Mouse (Mus musculus) stomach, postnatal 0 days (tissue): ENCODE results near the gene Gjc1.

ENCODE experiments used
- CTCF ChIP-seq: IDR thresholded peaks from 2 replicates; pipeline ENCODE4 v1.5.1; 2016; ENCODE audit warnings: antibody characterized with exemption, low read depth, mild to moderate bottlenecking, moderate library complexity
- EP300 ChIP-seq: optimal IDR thresholded peaks from 2 replicates; pipeline ENCODE3; 2016; ENCODE audit warnings: antibody characterized with exemption

- TF ChIP-seq CTCF (no peak), EP300 (no peak)
Observed at GRCm38 (mm10) chr11:102836146-102836545, 16.6 kb upstream of the Gjc1 start.
